Mouse (Mus musculus) kidney, postnatal 25 days (tissue): ENCODE results near the gene Cyp4f14.

ENCODE experiments used
- DNase-seq, 2 experiments: peaks; one replicate each; pipeline ENCODE4 v3.0.0; 2021; ENCODE audit warnings: mixed read lengths in 2 of 2

Gene Cyp4f14

GRCm38 (mm10) chr17:32917131-32917530, at the start of gene Cyp4f14:
Gene Cyp4f14 (minus strand): TSS chr17:32917342.
- DNase-seq: peak; percentile 55 to 73

GRCm38 (mm10) chr17:32965623-32966290, 48.6 kb upstream of the Cyp4f14 start, which contains the start of gene Zfp472:
Gene Zfp472 (plus strand): TSS chr17:32965814.
- peak; percentile 90 to 92 for DNase-seq

GRCm38 (mm10) chr17:32965253-32965622, 48.1 kb upstream of the Cyp4f14 start:
- DNase-seq: peak in 1 of 2 experiments; percentile 15

GRCm38 (mm10) chr17:32951441-32951840, 34.3 kb upstream of the Cyp4f14 start:
- DNase-seq: peak; percentile 83 to 94

GRCm38 (mm10) chr17:32951006-32951405, 33.9 kb upstream of the Cyp4f14 start:
- DNase-seq: no peak

- DNase-seq: no peak
Measured at GRCm38 (mm10) chr17:32950136-32950535, 33.0 kb upstream of the Cyp4f14 start.

GRCm38 (mm10) chr17:32947215-32947914, 30.2 kb upstream of the Cyp4f14 start, which contains the start of gene Cyp4f13:
Gene Cyp4f13 (minus strand): TSS chr17:32947402.
- DNase-seq: peak; percentile 98 to 99

- DNase-seq: peak in 1 of 2 experiments; percentile 39
Measured at GRCm38 (mm10) chr17:32946716-32947115, 29.6 kb upstream of the Cyp4f14 start.

GRCm38 (mm10) chr17:32944402-32945035, 27.4 kb upstream of the Cyp4f14 start:
- no peak for DNase-seq

GRCm38 (mm10) chr17:32943661-32944060, 26.5 kb upstream of the Cyp4f14 start:
- no peak for DNase-seq

GRCm38 (mm10) chr17:32939831-32940230, 22.7 kb upstream of the Cyp4f14 start:
- DNase-seq: no peak

- no peak for DNase-seq
Measured at GRCm38 (mm10) chr17:32927803-32928202, 10.7 kb upstream of the Cyp4f14 start.

- peak; percentile 75 to 88 for DNase-seq
Measured at GRCm38 (mm10) chr17:32924658-32925312, 7.6 kb upstream of the Cyp4f14 start.

- DNase-seq: no peak
Measured at GRCm38 (mm10) chr17:32923681-32924080, 6.5 kb upstream of the Cyp4f14 start.

- DNase-seq: no peak
Measured at GRCm38 (mm10) chr17:32919123-32919522, 2.0 kb upstream of the Cyp4f14 start.

- no peak for DNase-seq
Measured at GRCm38 (mm10) chr17:32916075-32916474, 1.1 kb downstream of the Cyp4f14 start.

GRCm38 (mm10) chr17:32906172-32906571, 11.0 kb downstream of the Cyp4f14 start:
- DNase-seq: no peak

- DNase-seq: peak; percentile 67 to 76
Measured at GRCm38 (mm10) chr17:32905239-32905638, 11.9 kb downstream of the Cyp4f14 start.

GRCm38 (mm10) chr17:32904414-32904813, 12.7 kb downstream of the Cyp4f14 start:
- DNase-seq: peak in 1 of 2 experiments; percentile 7

GRCm38 (mm10) chr17:32901751-32902525, 15.2 kb downstream of the Cyp4f14 start:
- no peak for DNase-seq

GRCm38 (mm10) chr17:32895421-32895820, 21.7 kb downstream of the Cyp4f14 start:
- no peak for DNase-seq

- no peak for DNase-seq
Measured at GRCm38 (mm10) chr17:32893901-32894300, 23.2 kb downstream of the Cyp4f14 start.
